Mouse (Mus musculus) heart, postnatal 0 days (tissue): Measurements from ENCODE around the gene Rere.

ENCODE experiments used
- CTCF ChIP-seq: IDR thresholded peaks from 2 replicates; pipeline ENCODE4 v1.5.1; 2016; ENCODE audit warnings: antibody characterized with exemption, control low read depth, low read depth
- EP300 ChIP-seq: IDR thresholded peaks from 2 replicates; pipeline ENCODE4 v1.6.1; 2016; ENCODE audit warnings: antibody characterized with exemption, low read depth

GRCm38 (mm10) chr4:150382504-150382903 is 101.1 kb downstream of the Rere start:
- TF ChIP-seq CTCF (no peak), EP300 (no peak)
